Mouse (Mus musculus) layer of hippocampus, adult 9-10 months (tissue): Measurements from ENCODE around the gene 2900011O08Rik.

Source experiments
- DNase-seq: peaks from one replicate; pipeline ENCODE4 v3.0.0; 2022; ENCODE audit warnings: low spot score

The 2900011O08Rik gene

GRCm38 (mm10) chr16:14004726-14005125 is 18.3 kb downstream of the 2900011O08Rik start:
- no peak for DNase-seq

DNA sequence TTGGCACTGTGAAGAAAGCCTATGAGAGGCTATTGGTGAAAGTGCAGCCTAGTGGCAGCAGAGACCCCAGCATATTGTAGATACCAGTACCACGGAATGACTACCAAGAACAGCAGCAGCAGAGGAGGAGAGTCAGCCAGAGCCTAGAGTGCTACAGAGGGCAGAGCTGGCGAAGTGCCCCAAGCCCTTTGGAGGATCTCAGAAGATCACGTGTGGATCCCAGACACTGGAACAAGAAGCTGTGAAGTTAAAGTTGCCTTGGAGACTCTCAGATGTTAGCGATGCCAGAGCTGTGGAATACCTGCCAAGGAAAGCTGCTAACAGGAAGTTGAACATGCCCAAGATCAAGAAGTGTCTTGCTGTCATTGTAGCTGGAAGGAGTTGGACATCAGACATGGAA is 18.9 kb downstream of the 2900011O08Rik start:
- DNase-seq = no peak

DNA sequence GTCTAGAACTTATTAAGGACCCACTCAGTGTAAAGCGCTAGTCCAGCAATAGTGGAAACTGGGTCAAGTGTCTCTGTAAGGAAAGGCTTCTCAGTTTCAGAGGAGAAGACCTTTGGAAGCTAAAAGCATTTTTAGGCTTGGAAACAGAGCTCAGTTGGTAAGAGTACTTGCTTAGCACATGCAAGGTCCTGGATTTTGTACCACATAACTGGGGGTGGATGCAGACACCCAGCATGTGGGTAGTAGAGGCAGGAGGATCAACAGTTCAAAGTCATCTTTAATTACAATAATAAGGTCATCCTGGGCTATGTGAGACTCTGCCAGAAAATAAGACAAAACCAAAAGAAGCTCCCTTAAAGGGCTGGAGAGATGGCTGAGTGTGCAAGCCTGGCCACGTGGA is 21.7 kb downstream of the 2900011O08Rik start:
- DNase-seq = no peak

- no peak for DNase-seq
These were observed 22.3 kb downstream of the 2900011O08Rik start for GRCm38 (mm10) chr16:14008708-14009107.

- no peak for DNase-seq
These were observed 23.6 kb downstream of the 2900011O08Rik start for GRCm38 (mm10) chr16:14009966-14010365.

DNA sequence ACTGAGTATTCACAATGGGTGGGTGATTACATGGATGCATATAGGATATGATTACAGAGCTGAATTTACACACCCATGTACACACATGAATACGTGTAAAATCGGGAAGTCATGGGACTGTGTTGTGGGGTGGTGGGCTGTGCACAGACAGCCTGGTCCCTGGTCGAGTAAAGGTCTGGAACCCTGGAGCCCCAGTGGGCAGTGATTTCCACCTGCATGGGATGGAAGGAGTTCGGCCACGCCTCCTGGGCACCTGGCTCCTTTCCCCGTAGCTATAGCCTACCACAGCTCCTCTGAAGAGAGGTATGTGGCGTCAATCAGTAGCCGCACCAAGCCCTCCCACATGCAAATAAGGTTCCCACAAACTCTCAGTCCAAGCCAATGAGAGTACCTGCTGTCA is 30.9 kb downstream of the 2900011O08Rik start:
- DNase-seq = no peak

- no peak for DNase-seq
These were observed 34.9 kb downstream of the 2900011O08Rik start for GRCm38 (mm10) chr16:14021166-14021822.

DNA sequence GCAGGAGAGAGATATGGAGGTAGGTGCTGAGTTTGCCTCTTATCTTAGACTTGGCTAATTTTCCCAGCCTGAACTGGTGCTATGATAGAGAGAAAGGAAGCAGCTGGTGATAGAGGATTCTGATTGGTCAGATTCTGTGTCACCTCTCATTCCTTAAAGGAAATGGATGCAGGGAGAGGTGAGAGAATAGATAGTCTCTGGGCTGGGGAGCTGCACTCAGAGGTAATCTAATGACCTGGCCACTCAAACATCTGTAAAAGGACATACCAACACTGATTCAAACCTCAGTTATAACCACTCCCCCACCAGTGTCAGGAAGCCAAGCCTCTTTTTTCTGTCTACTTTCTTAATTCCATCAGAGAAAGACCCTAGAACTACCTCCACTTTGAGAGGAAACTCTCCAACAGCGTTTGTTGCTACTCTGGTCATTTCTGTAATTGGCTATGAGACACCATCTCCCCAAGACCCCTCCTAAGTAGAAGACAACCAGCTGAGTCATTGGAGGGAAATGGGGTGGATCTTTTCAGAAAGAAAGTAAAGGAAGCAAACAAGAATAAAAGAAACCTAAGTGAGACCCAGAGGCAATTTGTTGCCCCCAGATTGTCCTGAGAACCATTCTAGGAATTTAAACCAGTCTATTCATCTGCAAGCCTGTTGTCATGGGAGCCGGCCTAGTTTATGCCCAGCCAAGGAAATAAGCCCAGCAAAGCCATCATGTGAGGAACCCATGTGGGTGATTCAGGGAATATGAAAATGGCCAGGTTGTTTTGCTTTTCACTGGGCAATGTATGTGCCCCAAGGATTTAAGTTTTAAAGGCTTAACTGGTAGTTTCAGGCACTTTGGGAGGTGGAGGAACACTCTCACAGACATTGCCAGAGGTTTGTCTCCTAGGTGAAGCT is 38.9 kb downstream of the 2900011O08Rik start:
- no peak for DNase-seq

DNA sequence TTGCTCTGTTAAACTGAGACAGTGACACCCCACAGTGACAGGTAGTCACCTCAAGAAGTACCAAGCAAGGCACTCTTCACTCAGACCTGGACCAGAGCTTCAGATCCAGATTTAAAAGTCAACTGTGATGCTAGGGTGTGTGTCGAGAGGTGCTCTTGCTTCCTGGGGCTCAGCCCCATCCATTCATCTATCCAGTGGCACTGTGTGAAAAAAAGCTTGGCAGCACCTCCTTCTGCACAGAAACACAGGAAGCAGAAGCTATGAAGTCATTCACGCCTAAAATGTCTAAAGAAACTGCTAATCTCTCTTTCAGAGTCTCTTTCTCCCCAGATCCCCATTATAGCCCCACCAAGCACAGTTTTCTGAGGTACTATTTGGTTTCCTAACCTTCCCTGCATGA is 42.7 kb downstream of the 2900011O08Rik start:
- no peak for DNase-seq

- DNase-seq = no peak
These were observed 43.4 kb downstream of the 2900011O08Rik start for GRCm38 (mm10) chr16:14029851-14030250.

GRCm38 (mm10) chr16:14030650-14031049 is 44.2 kb downstream of the 2900011O08Rik start:
- DNase-seq = no peak

GRCm38 (mm10) chr16:14033076-14033475 is 46.7 kb downstream of the 2900011O08Rik start:
- no peak for DNase-seq

GRCm38 (mm10) chr16:14042421-14042820 is 56.0 kb downstream of the 2900011O08Rik start:
- DNase-seq = no peak

DNA sequence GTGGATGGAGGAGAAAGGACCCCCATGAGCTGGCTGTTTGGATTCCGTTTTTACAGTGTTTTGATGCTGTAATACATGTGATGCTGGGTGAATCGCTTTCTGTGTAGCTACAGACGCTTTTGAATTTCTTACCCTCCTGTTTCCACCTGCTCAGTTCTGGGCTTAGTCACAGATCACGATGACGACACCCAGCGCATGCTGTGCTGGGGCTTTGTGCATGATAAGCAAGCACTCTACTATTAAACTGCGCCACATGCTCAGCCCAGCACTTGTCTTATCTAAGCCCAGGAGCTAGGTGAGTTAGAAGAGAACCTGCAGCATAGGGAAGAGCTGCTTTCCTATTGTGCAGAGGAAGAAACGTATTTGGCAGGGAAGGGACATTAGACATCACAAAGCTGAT is 58.3 kb downstream of the 2900011O08Rik start:
- DNase-seq = no peak

- DNase-seq = no peak
These were observed 59.9 kb downstream of the 2900011O08Rik start for GRCm38 (mm10) chr16:14046224-14046756.

DNA sequence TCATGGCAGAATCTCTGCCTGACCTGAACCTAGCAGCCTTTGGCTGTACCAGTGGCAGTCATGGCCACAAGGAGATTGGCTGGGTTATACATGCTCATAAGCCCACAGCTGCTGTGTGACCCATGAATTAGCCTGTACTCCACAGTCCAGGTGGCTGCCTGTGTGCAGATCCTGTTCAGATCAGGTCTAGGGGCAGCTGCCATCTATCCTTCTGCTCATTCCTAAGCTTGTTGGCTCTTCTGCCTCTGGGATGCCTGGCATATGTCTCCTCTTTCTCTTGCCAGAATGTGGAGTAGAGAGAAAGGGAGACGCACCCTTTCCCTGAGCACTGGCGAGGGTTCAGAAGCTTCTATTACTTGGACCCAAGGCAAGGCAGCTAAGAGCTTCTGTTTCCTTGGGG is 65.8 kb downstream of the 2900011O08Rik start:
- DNase-seq = no peak

DNA sequence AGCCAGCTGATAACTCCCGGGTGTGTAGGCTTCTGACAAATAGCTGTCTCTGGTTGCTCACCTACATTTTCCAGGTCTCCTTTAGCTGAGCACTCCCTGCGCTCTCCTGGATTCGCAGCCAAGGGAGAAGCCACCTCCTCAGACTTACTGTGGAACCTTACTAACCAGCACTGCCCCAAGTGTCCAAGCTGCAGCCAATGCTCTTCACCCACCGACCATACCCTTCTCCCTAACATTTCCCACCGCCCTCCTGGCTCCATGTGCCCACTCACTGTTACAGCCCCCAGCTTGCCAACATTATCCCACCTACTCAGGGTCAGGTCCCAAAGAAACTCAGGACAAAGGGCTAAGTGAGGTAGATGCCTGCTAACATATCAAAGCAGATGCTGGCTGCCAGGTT is 66.7 kb downstream of the 2900011O08Rik start:
- DNase-seq = no peak

DNA sequence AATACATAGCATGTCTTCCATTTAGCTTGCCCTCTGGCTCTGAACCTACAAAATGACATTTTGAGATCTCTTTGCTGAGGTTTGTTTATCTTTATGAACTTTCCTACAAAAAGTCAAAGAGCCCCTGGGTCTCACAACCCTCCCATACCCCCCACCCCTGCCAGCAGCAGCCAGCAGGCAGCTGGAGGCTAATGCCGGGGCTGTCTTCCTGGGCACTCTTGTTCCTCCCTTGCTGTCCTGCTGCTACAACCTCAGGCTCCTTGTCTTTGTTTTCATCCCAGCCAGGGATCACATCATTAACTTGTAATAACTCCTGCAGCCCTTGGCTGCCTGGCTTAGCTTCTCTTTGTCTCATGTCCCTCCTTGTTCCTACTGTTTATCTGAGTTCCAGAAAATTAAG is 68.9 kb downstream of the 2900011O08Rik start:
- DNase-seq = no peak

- no peak for DNase-seq
These were observed 70.3 kb downstream of the 2900011O08Rik start for GRCm38 (mm10) chr16:14056734-14057133.

GRCm38 (mm10) chr16:14058541-14058940 is 72.1 kb downstream of the 2900011O08Rik start:
- no peak for DNase-seq

DNA sequence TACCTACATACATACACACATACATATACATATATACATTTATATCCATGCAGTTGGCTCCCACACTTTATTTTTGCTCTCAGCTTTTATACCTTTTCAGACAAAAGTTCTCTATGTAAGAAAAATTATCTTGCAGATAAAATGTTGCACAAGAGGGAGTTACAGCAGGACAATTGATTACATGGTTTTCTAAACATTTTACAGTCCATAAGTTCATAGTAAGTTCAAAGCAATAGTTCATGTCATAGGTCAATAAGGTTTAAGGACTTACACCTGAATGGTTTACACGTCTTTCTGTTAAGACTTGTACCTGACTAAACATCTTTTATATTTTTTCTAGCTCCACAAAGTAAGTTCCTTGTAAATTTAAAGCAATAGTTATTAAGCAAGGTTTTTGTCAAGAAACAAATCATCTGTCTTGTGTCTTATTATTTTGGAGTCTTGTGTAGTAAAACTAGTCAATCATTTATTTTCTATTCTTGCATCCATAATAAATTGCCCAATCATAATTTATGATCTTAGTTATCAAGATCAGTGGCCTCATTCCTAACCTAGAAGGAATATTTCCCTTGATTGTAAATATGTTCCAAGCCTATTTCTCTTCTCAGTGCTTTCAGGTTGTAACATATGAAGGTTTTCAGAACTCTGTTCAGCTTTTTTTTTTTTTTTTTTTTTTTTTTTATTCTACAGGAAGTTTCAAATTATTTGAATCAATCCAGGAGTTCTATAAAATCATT is 72.9 kb downstream of the 2900011O08Rik start:
- no peak for DNase-seq

DNA sequence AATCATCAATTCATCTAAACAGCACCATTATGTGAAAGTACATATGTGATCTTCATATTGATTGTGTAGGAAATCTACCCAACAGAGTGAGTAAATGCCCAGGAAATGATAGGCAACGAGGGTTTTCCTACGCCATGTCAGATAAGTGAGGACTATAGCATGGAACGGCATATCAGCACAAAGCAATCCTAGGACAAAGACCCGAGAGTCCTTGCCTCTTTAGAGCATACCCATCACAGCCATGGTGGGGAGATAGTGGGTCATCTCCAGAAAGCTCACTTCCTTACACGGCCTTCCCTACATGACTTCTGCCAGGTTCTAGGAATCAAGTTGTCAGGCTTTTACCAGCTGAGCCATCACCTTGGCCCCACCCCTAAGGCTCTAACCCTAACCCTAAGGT is 73.5 kb downstream of the 2900011O08Rik start:
- DNase-seq = no peak
